Mouse (Mus musculus): ENCODE results near the gene Bhlhb9.

GRCm38 (mm10) chrX:135837896-135838295 is 40.5 kb downstream of the Bhlhb9 start:
- TF ChIP-seq POLR2A (IDR thresholded peaks at IDR 0.05; ENCODE audit: control insufficient read depth, extremely low read depth, insufficient read depth, low read length, poor library complexity) (no peak), CTCF (IDR thresholded peaks at IDR 0.05; ENCODE audit: borderline replicate concordance, control insufficient read depth, extremely low read depth, insufficient read depth, low read length, poor library complexity) (no peak)
